In genomic region chr6:89361418-89362280, GRCm38 (mm10) we compare ENCODE assay signal across 8 mouse cellular contexts. TPM values are rescaled to one million over a fixed set of nuclear protein-coding genes. Genes with fewer than 3 reads are reported as not detected.
DNase-seq lines count a peak whose midpoint lies in the region; ATAC-seq and TF ChIP-seq lines count a peak whose summit lies in the region.

No protein-coding gene starts in this region.

- H3K36me3 ChIP-seq in lung, embryonic 14.5 days (ENCODE audit: insufficient read depth): peaks cover 9% of the 10 kb centered on the region; the same call in 1 of the 2 replicates
- peaks cover 9% of the 10 kb centered on the region for H3K36me3 ChIP-seq in forebrain, embryonic 12.5 days (replicated peaks)
- H3K36me3 ChIP-seq in hindbrain, embryonic 16.5 days (ENCODE audit: control insufficient read depth, insufficient read depth, low read length): no peaks in the 10 kb centered on the region
- peaks cover 2% of the 10 kb centered on the region; the same call in 1 of the 2 replicates for H3K36me3 ChIP-seq in liver, embryonic 13.5 days
- H3K36me3 ChIP-seq in neural tube, embryonic 13.5 days: peaks cover 11% of the 10 kb centered on the region

- H3K4me1 ChIP-seq in lung, embryonic 14.5 days (ENCODE audit: insufficient read depth): peaks cover 14% of the 10 kb centered on the region; the same call in 1 of the 2 replicates
- no peaks in the 10 kb centered on the region for H3K4me1 ChIP-seq in bone marrow, adult 2 months (ENCODE audit: control insufficient read depth, insufficient read depth, low read length)
- H3K4me1 ChIP-seq in forebrain, embryonic 12.5 days: peaks cover 57% of the 10 kb centered on the region
- peaks cover 29% of the 10 kb centered on the region for H3K4me1 ChIP-seq in hindbrain, embryonic 16.5 days (ENCODE audit: control insufficient read depth, insufficient read depth, low read depth, low read length)
- H3K4me1 ChIP-seq in liver, embryonic 13.5 days (replicated peaks): peaks cover 41% of the 10 kb centered on the region
- H3K4me1 ChIP-seq in neural tube, embryonic 13.5 days (replicated peaks): peaks cover 56% of the 10 kb centered on the region

- no peak for TF ChIP-seq POLR2A in bone marrow, adult 2 months (IDR thresholded peaks at IDR 0.05; ENCODE audit: borderline replicate concordance, control insufficient read depth, low read depth, low read length)

- H3K9me3 ChIP-seq in lung, embryonic 14.5 days (ENCODE audit: low read depth, low read length): no peaks in the 10 kb centered on the region
- H3K9me3 ChIP-seq in forebrain, embryonic 12.5 days: no peaks in the 10 kb centered on the region
- no peaks in the 10 kb centered on the region for H3K9me3 ChIP-seq in hindbrain, embryonic 16.5 days (ENCODE audit: control insufficient read depth, low read length)
- no peaks in the 10 kb centered on the region for H3K9me3 ChIP-seq in liver, embryonic 13.5 days (replicated peaks)
- no peaks in the 10 kb centered on the region for H3K9me3 ChIP-seq in neural tube, embryonic 13.5 days

- TF ChIP-seq CTCF in lung, embryonic 14.5 days (IDR thresholded peaks at IDR 0.05; ENCODE audit: low read depth): no peak
- no peak for TF ChIP-seq CTCF in bone marrow, adult 2 months (IDR thresholded peaks at IDR 0.05; ENCODE audit: control insufficient read depth, insufficient read depth, low read length)

- H3K27me3 ChIP-seq in lung, embryonic 14.5 days (ENCODE audit: insufficient read depth, low read length): peaks cover 11% of the 10 kb centered on the region; the same call in 1 of the 2 replicates
- peaks cover 19% of the 10 kb centered on the region for H3K27me3 ChIP-seq in forebrain, embryonic 12.5 days
- H3K27me3 ChIP-seq in hindbrain, embryonic 16.5 days (replicated peaks; ENCODE audit: control insufficient read depth, insufficient read depth, low read length): no peaks in the 10 kb centered on the region
- peaks cover 42% of the 10 kb centered on the region for H3K27me3 ChIP-seq in liver, embryonic 13.5 days
- H3K27me3 ChIP-seq in neural tube, embryonic 13.5 days: peaks cover 11% of the 10 kb centered on the region

- peak; percentile 65 for DNase-seq in lung, embryonic 14.5 days
- no peak for DNase-seq in lung, postnatal 36 days
- peak; percentile 16 for DNase-seq in liver, embryonic 13.5 days

- peak overlapping the region; percentile 95 for H3K4me3 ChIP-seq in lung, embryonic 14.5 days (ENCODE audit: low read depth, low read length)
- H3K4me3 ChIP-seq in bone marrow, adult 2 months (replicated peaks; ENCODE audit: control insufficient read depth, low read depth, low read length): peak overlapping the region; percentile 22
- H3K4me3 ChIP-seq in forebrain, embryonic 12.5 days (replicated peaks): peak overlapping the region; percentile 88
- peak overlapping the region; percentile 97 for H3K4me3 ChIP-seq in hindbrain, embryonic 16.5 days (ENCODE audit: low read length)
- H3K4me3 ChIP-seq in liver, embryonic 13.5 days (replicated peaks): peak overlapping the region; percentile 73
- peak overlapping the region; percentile 99 for H3K4me3 ChIP-seq in neural tube, embryonic 13.5 days

- under 1% methylated on average over 65 of the region's 80 CpGs for WGBS in lung, embryonic 14.5 days
- WGBS in bone marrow, adult 2 months: 1% methylated on average over 78 of the region's 80 CpGs
- WGBS in forebrain, embryonic 12.5 days: under 1% methylated on average over 80 of the region's 80 CpGs
- 1% methylated on average over 39 of the region's 80 CpGs for WGBS in hindbrain, embryonic 16.5 days
- under 1% methylated on average over 78 of the region's 80 CpGs for WGBS in liver, embryonic 13.5 days (ENCODE audit: insufficient replicate concordance)
- WGBS in neural tube, embryonic 13.5 days: under 1% methylated on average over 69 of the region's 80 CpGs

- peak overlapping the region; percentile 91 for H3K9ac ChIP-seq in lung, embryonic 14.5 days
- peak overlapping the region; percentile 99 for H3K9ac ChIP-seq in forebrain, embryonic 12.5 days
- H3K9ac ChIP-seq in hindbrain, embryonic 16.5 days (ENCODE audit: low read depth, low read length): peak overlapping the region; percentile 98
- peak overlapping the region; percentile 80 for H3K9ac ChIP-seq in liver, embryonic 13.5 days
- H3K9ac ChIP-seq in neural tube, embryonic 13.5 days: peak overlapping the region; percentile 99

- peak overlapping the region; percentile 87 for H3K4me2 ChIP-seq in lung, embryonic 14.5 days
- H3K4me2 ChIP-seq in forebrain, embryonic 12.5 days: peak overlapping the region; percentile 77
- H3K4me2 ChIP-seq in hindbrain, embryonic 16.5 days (ENCODE audit: low read length): peak overlapping the region; percentile 98
- peak overlapping the region; percentile 92 for H3K4me2 ChIP-seq in liver, embryonic 13.5 days
- peak overlapping the region; percentile 92 for H3K4me2 ChIP-seq in neural tube, embryonic 13.5 days

- peak; percentile 39 for ATAC-seq in lung, embryonic 14.5 days (ENCODE audit: insufficient read depth)
- ATAC-seq in forebrain, embryonic 12.5 days (ENCODE audit: low FRiP score): peak; percentile 28
- ATAC-seq in hindbrain, embryonic 16.5 days: peak; percentile 14
- ATAC-seq in liver, embryonic 13.5 days (ENCODE audit: low read depth): peak; percentile 29; the same call in 1 of the 2 replicates
- peak; percentile 28 for ATAC-seq in neural tube, embryonic 13.5 days (ENCODE audit: low read depth)
- no peak for ATAC-seq in erythroid progenitor cell, adult 5-6 weeks (replicated peaks; ENCODE audit: low FRiP score, poor library complexity, severe bottlenecking)

- peak overlapping the region; percentile 69 for H3K27ac ChIP-seq in lung, embryonic 14.5 days (ENCODE audit: low read depth)
- H3K27ac ChIP-seq in bone marrow, adult 2 months (ENCODE audit: control insufficient read depth, insufficient read depth, low read depth, low read length, poor library complexity): peak overlapping the region; percentile 17; the same call in 1 of the 2 replicates
- peak overlapping the region; percentile 84 for H3K27ac ChIP-seq in forebrain, embryonic 12.5 days
- peak overlapping the region; percentile 80 for H3K27ac ChIP-seq in hindbrain, embryonic 16.5 days (ENCODE audit: low read depth, low read length)
- H3K27ac ChIP-seq in liver, embryonic 13.5 days: no peak overlapping the region
- peak overlapping the region; percentile 88 for H3K27ac ChIP-seq in neural tube, embryonic 13.5 days (replicated peaks)

RNA-seq across cellular contexts. Expression of gene Plxna1, which starts 0.8 kb away (rescaled TPM):
- 26.8 and 32.2 TPM in 2 replicates for polyA plus RNA-seq in lung, embryonic 14.5 days (2014; fragmentation: Nextera tagmentation; extraction: Ambion mirVana)
- 3.2 and 4.4 TPM in 2 replicates for polyA plus RNA-seq in bone marrow, adult 2 months (2011; ENCODE audit: insufficient read depth, insufficient read length, low replicate concordance, missing spikeins)
- 52.3 and 56.8 TPM in 2 replicates for polyA plus RNA-seq in forebrain, embryonic 12.5 days (2016; fragmentation: Nextera tagmentation; extraction: Ambion mirVana)
- polyA plus RNA-seq in hindbrain, embryonic 16.5 days (2015; fragmentation: Nextera tagmentation; extraction: Ambion mirVana): 21.6 and 44.7 TPM in 2 replicates
- 1.8 and 2.5 TPM in 2 replicates for polyA plus RNA-seq in liver, embryonic 13.5 days (2015; fragmentation: Nextera tagmentation; extraction: Ambion mirVana)
- 41.4 and 41.8 TPM in 2 replicates for polyA plus RNA-seq in neural tube, embryonic 13.5 days (2015; fragmentation: Nextera tagmentation; extraction: Ambion mirVana)
- 2.9 and 4.6 TPM in 2 replicates for total RNA-seq in erythroid progenitor cell, adult 5-6 weeks (2015; ENCODE audit: low replicate concordance)
- total RNA-seq in erythroid progenitor cell, adult 5-6 weeks (2017; ENCODE audit: low replicate concordance): 0.30 and 5.3 TPM in 2 replicates

Comparison
In these comparisons a context has a peak if more than half of its experiments do, and no peak if none do; other contexts are left out.
1. H3K4me3 ChIP-seq: peak in every context shown above with its lines; median percentile 99 in neural tube, embryonic 13.5 days; 97 in hindbrain, embryonic 16.5 days; 95 in lung, embryonic 14.5 days; 88 in forebrain, embryonic 12.5 days; 73 in liver, embryonic 13.5 days; 22 in bone marrow, adult 2 months.